Mouse (Mus musculus) ES-Bruce4 (cell line): Measurements from ENCODE around the gene Mrpl52. TPM values are rescaled to one million over a fixed set of nuclear protein-coding genes. Genes with fewer than 3 reads are reported as not detected.

Experiments
- H3K27ac ChIP-seq: 2 replicates; pipeline ENCODE4 v1.5.1; 2012; ENCODE audit warnings: low read length, inconsistent platforms; ENCODE audit not compliant: insufficient read depth
- H3K27me3 ChIP-seq: 2 replicates; pipeline ENCODE4 v1.6.1; 2012; ENCODE audit warnings: mild to moderate bottlenecking, low read length, inconsistent platforms; ENCODE audit not compliant: control insufficient read depth, poor library complexity, insufficient read depth, severe bottlenecking
- H3K36me3 ChIP-seq: 2 replicates; pipeline ENCODE4 v1.6.1; 2012; ENCODE audit warnings: inconsistent platforms, mild to moderate bottlenecking, low read length, moderate library complexity; ENCODE audit not compliant: control insufficient read depth, poor library complexity, insufficient read depth, severe bottlenecking
- H3K4me1 ChIP-seq: one replicate; pipeline ENCODE4 v1.8.1; 2011; ENCODE audit warnings: low read length; ENCODE audit not compliant: control insufficient read depth, insufficient read depth
- H3K4me3 ChIP-seq: 2 replicates; pipeline ENCODE4 v1.5.1; 2011; ENCODE audit warnings: low read depth, mild to moderate bottlenecking, low read length
- H3K9ac ChIP-seq: 2 replicates; pipeline ENCODE4 v1.6.1; 2012; ENCODE audit warnings: low read depth, mild to moderate bottlenecking, inconsistent platforms; ENCODE audit not compliant: poor library complexity, severe bottlenecking
- H3K9me3 ChIP-seq: replicated peaks from 2 replicates; pipeline ENCODE4 v1.6.1; 2012; ENCODE audit warnings: mild to moderate bottlenecking, low read length, inconsistent platforms; ENCODE audit not compliant: control insufficient read depth, poor library complexity, insufficient read depth, severe bottlenecking
- CTCF ChIP-seq: IDR thresholded peaks from one replicate; pipeline ENCODE4 v1.8.1; 2011; ENCODE audit warnings: low read depth, low read length
- EP300 ChIP-seq: IDR thresholded peaks from 2 replicates; pipeline ENCODE4 v1.6.1; 2011; ENCODE audit warnings: low read depth, low read length; ENCODE audit not compliant: insufficient read depth
- POLR2A ChIP-seq: IDR thresholded peaks from one replicate; pipeline ENCODE4 v1.8.1; 2011; ENCODE audit warnings: low read length; ENCODE audit not compliant: insufficient read depth
- polyA plus RNA-seq: library from polyadenylated mRNA; stranded (reverse); fragments of >200 nt; gene quantifications from 2 replicates; pipeline ENCODE4 v1.2.4, GENCODE M21; 2011; ENCODE audit warnings: low read depth; ENCODE audit not compliant: missing spikeins, insufficient read depth, insufficient read length

Mrpl52 gene
- polyA plus RNA-seq, 1 experiment = 114 TPM

- no peaks in the 10 kb centered on the region for H3K9me3 ChIP-seq
- H3K4me1 ChIP-seq = peaks cover 2% of the 10 kb centered on the region
- H3K27me3 ChIP-seq = no peaks in the 10 kb centered on the region
- peaks cover 9% of the 10 kb centered on the region for H3K36me3 ChIP-seq
- TF ChIP-seq EP300 (no peak), POLR2A (no peak), CTCF (no peak)
- H3K4me3 ChIP-seq = peak overlapping the region; percentile 65
- H3K9ac ChIP-seq = peak overlapping the region; percentile 94
- peak overlapping the region; percentile 5; the same call in 1 of the 2 replicates for H3K27ac ChIP-seq
These were observed 6.4 kb downstream of the Mrpl52 start for GRCm38 (mm10) chr14:54432837-54433830.

- Histone ChIP-seq H3K27ac (0 out of 2 replicates have a peak overlapping the region, but pooled peaks have one; percentile 20), H3K36me3 (peaks cover 9% of the 10 kb centered on the region), H3K27me3 (no peaks in the 10 kb centered on the region), H3K9me3 (no peaks in the 10 kb centered on the region), H3K4me1 (peaks cover 2% of the 10 kb centered on the region), H3K4me3 (no peak overlapping the region), H3K9ac (peak overlapping the region; percentile 94)
- TF ChIP-seq EP300 = 0 out of 2 replicates have a peak, but pooled peaks have one; percentile 16
- TF ChIP-seq CTCF = no peak
These were observed 7.3 kb downstream of the Mrpl52 start for GRCm38 (mm10) chr14:54433941-54434531.

GRCm38 (mm10) chr14:54435194-54435918, 8.6 kb downstream of the Mrpl52 start:
- Histone ChIP-seq H3K27ac (no peak overlapping the region), H3K36me3 (no peaks in the 10 kb centered on the region), H3K4me3 (no peak overlapping the region), H3K4me1 (peaks cover 2% of the 10 kb centered on the region), H3K9me3 (no peaks in the 10 kb centered on the region), H3K27me3 (no peaks in the 10 kb centered on the region), H3K9ac (no peak overlapping the region)
- TF ChIP-seq CTCF (no peak), POLR2A (no peak), EP300 (no peak)

GRCm38 (mm10) chr14:54439155-54439554, 12.4 kb downstream of the Mrpl52 start:
- H3K36me3 ChIP-seq = no peaks in the 10 kb centered on the region
- no peak overlapping the region for H3K27ac ChIP-seq
- peaks cover 12% of the 10 kb centered on the region for H3K4me1 ChIP-seq

GRCm38 (mm10) chr14:54439610-54440009, 12.9 kb downstream of the Mrpl52 start:
- no peak for TF ChIP-seq EP300
- TF ChIP-seq CTCF = no peak
- no peak for TF ChIP-seq POLR2A
- no peaks in the 10 kb centered on the region for H3K36me3 ChIP-seq
- no peaks in the 10 kb centered on the region for H3K27me3 ChIP-seq
- no peak overlapping the region for H3K27ac ChIP-seq
- peaks cover 10% of the 10 kb centered on the region for H3K4me1 ChIP-seq
- H3K9me3 ChIP-seq = no peaks in the 10 kb centered on the region
- no peak overlapping the region for H3K4me3 ChIP-seq
- no peak overlapping the region for H3K9ac ChIP-seq

More at GRCm38 (mm10) chr14:54439155-54439554, 12.4 kb downstream of the Mrpl52 start:
- Histone ChIP-seq H3K9me3 (no peaks in the 10 kb centered on the region), H3K4me3 (no peak overlapping the region), H3K27me3 (no peaks in the 10 kb centered on the region), H3K9ac (no peak overlapping the region)
- TF ChIP-seq CTCF (no peak), EP300 (no peak), POLR2A (no peak)
